Mouse (Mus musculus): Measurements from ENCODE around the gene Taok3.
A peak's percentile ranks its signal among the peaks of the same experiment; 100 is the strongest.

Gene Taok3

GRCm38 (mm10) chr5:117117716-117118115 is 2.2 kb upstream of the Taok3 start:
- DNase-seq (ENCODE audit: low read depth) = no peak

DNA sequence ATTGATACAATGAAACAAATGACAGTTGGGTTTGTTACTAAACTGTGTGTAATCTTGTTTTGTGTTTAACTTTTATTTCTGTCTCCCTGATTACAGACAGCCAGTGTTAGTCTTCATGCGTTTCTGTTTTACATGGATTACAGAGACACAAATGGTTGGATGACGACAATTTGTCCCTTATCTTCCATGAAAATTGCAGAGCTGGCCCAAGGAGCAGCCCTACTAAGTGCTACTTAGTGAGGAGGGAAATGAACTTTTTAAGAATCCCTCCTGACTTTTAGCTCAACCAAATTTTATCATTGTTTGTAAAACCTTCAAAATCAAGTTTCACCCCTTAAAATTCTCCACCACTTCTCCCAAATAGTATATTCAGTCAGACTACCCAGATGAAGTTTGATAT is 1.7 kb upstream of the Taok3 start:
- no peak for DNase-seq (ENCODE audit: low read depth)

- no peak for DNase-seq (ENCODE audit: low read depth)
These were observed 1.1 kb upstream of the Taok3 start for GRCm38 (mm10) chr5:117118850-117119249.

DNA sequence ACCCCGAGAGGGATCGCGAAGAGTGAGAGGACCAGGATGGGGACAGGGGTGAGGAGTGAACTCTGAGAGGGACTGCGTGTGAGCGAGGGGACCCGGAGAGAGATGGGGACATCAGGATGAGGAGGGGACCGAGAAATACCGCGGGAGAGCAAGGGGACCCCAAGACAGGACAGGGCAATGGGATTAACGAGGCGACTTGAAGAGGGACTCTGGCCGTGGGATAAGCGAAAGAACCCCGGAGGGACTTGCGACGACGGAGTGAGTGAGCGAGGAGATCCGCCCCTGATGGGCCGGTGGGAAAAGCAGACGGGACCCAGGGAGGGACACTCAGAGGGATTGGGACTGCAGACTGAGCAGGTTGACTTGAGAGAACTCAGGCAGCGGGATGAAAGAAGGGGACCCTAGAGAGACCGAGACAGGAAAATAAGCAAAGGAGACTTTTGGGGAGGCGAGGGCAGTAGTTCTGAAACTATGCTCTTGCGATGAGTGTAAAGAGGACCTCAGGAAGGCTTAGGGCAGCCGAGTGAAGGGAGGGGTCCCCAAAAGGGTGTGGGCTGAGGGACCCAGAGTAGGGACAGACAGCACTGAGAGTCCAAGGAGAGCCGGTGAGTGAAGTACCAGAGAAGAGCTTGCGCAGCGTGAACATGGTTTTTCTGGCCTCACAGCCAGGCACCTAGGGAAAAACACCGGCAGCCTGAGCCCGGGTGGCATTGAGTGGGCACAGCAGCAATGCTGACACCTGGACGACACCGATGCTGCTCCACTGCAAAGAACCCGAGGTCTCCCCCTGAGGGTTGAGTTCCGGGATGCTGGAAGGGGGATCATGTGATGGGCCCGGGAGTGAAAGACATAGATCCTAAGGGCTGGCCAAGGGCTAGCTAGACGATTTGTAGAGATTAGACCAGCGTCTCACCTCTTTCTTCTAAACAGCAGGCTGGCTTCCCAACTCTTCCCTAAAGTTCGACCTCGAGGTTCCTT is 849 bp downstream of the Taok3 start:
- no peak for DNase-seq (ENCODE audit: low read depth)

DNA sequence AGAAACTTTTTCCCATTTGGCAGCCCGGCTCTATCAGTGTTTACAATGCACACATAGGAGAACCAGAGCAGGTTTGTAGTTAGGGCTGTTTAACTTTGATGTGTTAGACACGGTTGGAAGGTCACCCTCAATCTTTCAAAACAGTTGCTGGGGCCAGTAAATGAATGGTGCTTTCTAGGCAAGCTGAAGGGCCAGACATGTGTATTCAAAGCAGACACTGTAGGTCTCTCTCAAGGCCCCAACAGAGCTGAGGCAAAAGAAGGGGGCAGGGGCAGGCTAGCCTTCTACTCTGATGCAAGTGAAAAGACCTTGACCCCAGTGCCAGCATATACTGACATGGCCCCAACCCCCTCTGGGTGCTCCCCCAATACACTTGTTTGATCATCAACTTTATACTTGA is 1.7 kb downstream of the Taok3 start:
- DNase-seq (ENCODE audit: low read depth) = no peak

GRCm38 (mm10) chr5:117123102-117123501 is 3.2 kb downstream of the Taok3 start:
- no peak for DNase-seq (ENCODE audit: low read depth)

- no peak for DNase-seq (ENCODE audit: low read depth)
These were observed 3.9 kb downstream of the Taok3 start for GRCm38 (mm10) chr5:117123840-117124239.

DNA sequence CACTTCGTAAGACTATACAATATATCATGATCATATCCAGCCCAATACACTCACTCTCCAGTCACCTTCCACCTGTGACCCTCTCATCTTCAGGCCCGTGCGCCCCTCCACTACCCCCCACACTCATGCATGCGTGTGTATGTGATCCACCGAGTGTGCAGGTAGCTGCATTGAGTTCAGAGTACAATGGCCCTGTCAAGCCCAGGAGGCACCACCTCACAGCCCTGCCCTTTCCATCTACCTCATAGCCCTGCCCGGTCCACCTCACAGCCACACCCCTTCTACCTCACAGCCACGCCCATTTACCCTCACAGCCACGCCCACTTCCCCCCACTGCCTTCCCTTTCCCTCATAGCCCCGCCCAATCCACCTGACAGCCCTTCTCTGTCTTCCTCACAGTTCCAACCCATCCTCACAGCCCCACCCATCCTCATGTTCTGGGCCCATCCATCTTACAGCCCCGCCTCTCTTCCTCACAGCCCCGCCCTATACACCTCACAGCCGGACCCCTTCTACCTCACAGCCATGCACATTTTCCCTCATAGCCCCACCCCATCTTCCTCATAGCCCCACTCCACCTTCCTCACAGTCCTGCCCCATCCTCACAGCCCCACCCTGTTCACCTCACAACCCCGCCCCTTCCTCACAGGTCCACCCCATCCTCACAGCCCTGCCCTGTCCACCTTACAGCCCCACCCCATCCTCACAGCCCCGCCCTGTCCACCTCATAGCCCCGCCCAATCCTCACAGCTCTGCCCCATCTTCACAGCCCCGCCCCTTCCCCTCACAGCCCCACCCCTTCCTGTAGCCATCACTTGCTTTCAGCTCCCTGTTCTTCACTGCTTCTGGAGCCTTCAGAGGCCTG is 5.8 kb downstream of the Taok3 start:
- DNase-seq (ENCODE audit: low read depth) = no peak

DNA sequence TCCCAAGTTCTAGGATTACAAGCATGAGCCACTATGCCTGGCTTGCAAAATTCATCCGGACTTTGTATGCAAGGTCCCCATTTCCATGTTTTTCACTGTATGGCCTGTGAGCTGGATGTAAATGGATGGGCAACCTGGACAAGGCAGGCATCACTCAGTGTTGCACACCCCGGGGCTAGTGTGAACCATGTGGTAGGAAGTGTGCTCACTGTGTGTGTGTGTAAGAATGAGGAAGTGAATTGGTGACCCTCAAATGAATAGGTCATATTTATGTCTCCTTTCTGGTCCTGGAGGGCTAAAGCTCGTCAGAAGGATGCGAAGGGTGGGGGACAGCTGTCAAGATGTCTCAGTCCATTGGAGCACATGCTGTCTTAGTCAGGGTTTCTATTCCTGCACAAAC is 7.1 kb downstream of the Taok3 start:
- no peak for DNase-seq (ENCODE audit: low read depth)

DNA sequence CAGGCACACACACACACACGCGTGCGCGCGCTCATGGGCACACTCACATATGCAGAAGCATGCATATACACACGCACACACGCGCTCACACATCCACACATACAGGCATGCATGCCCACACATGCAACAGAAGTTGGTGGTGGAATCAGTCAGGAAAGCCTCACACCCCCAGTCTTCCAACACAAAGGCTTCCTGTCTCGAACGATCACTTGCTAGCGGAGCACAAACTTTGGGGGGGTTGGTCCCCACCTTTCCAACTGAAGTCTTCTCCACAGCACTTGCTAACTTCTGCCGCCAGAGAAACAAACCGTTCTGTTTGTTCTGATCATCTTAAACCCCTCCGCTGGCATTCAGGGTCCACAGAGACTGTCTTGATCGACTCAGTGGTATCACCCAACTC is 10.8 kb downstream of the Taok3 start:
- no peak for DNase-seq (ENCODE audit: low read depth)

DNA sequence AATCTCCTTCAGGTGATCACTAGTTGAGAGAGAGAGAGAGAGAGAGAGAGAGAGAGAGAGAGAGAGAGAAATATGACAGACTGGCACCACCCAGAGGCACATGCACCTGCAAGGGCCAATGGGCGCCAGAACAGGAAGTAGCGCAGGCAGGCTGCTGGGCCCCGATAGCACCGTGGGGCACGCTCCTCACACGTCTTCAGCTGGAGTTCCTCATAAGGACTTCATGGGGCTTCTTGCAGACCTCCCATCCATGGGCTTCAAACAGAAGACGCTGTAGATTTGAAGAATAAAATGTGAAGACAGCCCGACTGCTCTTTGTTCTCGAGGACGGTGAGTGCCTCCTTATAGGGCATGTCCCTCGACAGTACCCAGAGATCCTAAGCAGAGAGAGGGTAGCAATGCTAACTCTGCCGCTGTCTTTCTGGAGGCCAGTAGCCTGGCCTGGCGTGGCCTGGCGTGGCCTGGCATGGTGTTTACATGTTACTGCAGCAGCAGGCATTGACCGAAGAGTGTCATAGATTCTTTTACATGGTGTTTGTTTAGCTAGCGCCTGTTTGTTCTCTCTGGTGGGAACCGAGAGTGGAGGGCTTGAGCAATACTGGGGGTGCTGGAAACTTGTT is 13.6 kb downstream of the Taok3 start:
- peak; percentile 54 for DNase-seq (ENCODE audit: low read depth)

GRCm38 (mm10) chr5:117134066-117134888 is 14.3 kb downstream of the Taok3 start:
- DNase-seq (ENCODE audit: low read depth) = no peak

- DNase-seq (ENCODE audit: low read depth) = no peak
These were observed 15.0 kb downstream of the Taok3 start for GRCm38 (mm10) chr5:117134889-117135456.

- DNase-seq (ENCODE audit: low read depth) = no peak
These were observed 15.9 kb downstream of the Taok3 start for GRCm38 (mm10) chr5:117135869-117136268.

GRCm38 (mm10) chr5:117136570-117136969 is 16.6 kb downstream of the Taok3 start:
- DNase-seq (ENCODE audit: low read depth) = no peak

DNA sequence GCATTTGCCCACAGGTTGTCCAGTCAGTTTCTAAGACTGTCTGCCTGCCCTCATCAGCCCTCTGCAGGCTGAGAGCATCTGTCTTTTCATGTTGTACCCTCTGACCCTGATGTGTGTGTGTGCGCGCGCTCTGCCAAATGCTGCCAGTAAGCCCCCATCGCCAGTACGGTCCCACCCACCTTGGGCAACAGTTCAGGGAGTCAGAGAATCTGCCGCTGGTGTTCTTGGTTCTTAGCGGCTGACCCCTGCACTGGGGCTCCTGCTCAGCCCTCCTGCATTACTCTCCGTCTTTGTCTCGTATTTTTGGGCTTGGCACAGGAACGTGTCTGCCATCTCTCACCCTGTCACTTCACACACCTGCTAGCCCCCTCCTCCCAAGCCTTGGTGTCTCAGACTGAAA is 17.1 kb downstream of the Taok3 start:
- no peak for DNase-seq (ENCODE audit: low read depth)

DNA sequence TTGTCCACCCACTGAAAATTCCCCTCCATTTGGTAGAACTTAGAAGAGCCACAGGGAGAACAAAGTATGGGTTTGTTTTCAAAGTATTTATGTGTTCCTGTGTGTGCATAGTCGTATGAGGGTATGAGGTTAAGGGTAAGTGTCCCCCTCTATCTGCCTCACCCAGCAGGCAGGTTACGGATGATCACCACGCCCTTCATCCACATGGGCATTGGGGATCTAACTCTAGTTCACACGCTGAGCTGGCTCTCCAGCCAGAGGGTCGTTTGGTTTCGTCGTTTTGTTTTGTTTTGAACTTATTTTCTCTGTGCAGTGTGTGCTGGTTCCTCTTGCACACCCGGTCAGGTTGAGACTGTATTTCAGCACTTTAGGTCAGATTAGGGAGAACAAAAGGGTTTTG is 17.7 kb downstream of the Taok3 start:
- no peak for DNase-seq (ENCODE audit: low read depth)

GRCm38 (mm10) chr5:117138295-117138988 is 18.5 kb downstream of the Taok3 start:
- no peak for DNase-seq (ENCODE audit: low read depth)

DNA sequence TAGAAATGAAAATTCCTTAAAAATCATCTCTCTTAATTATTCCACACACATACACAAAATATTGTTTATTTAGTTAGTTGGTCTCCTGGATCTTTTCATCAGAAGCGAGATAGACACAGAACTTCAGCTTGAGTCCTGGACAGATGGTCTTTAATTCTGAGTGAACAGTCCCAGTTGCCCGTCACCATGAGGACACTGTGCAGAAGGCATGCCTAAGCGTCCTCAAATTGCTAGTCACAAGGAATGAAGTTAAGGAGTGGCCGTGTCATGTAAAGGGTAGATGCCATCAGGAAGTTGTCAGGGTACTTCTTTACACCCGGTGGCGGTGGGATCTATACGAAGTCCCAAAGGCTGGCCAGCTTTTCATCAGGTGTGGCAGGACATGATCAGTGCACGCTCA is 19.9 kb downstream of the Taok3 start:
- DNase-seq (ENCODE audit: low read depth) = no peak

- DNase-seq (ENCODE audit: low read depth) = no peak
These were observed 20.4 kb downstream of the Taok3 start for GRCm38 (mm10) chr5:117140374-117140773.

DNA sequence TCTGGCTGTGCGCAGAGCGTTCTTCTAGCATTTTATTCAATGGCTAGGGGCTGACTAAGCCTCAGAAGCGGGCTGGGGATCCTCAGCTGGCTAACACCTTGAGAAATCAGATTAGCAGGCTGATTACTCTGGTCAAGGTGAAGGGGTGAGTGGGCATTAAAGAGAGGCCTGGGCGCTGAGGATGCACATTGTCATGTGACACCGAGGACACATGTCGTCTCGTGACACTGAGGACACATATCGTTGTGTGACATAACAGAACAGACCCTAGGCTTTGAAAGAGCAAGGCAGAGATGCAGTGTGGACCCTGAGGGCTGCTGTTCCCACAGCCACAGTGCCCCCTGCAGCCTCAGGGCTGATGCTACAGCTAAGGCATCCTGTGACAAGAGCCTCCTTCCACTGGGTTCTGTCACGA is 23.8 kb downstream of the Taok3 start:
- DNase-seq (ENCODE audit: low read depth) = no peak
